Mouse (Mus musculus) layer of hippocampus, postnatal 14 days (tissue): ENCODE results near the gene Svs1. TPM values are rescaled to one million over a fixed set of nuclear protein-coding genes. Genes with fewer than 3 reads are reported as not detected.

ENCODE experiments used
- DNase-seq, 2 experiments: peaks; one replicate each; pipeline ENCODE4 v3.0.0; 2021 to 2022; ENCODE audit warnings: low spot score in 2 of 2, mixed read lengths in 1 of 2
- total RNA-seq, 2 experiments: library from RNA; stranded (reverse); gene quantifications; 2 replicates each; pipeline ENCODE4 v1.2.3; 2021

The Svs1 gene
- total RNA-seq, 2 experiments from 2014 or later = not detected

DNA sequence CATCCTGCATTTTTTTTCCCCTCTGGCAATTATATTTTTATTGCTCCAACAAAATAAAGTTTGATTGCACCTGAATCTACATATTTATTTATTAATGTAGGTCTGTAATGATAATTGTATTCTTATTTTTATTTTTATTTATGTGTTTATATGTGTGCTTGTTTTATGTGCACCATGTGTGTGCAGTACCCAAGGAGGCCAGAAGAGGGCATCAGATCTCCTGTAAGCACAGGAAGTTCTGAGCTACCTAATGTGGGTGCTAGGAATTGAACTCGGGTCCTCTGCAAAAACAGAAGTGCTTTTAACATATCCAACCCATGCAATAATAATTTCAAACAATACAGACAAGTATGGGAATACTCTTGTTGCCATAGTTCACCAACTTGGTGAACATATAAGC, 23.0 kb downstream of the Svs1 start:
- no peak for DNase-seq

DNA sequence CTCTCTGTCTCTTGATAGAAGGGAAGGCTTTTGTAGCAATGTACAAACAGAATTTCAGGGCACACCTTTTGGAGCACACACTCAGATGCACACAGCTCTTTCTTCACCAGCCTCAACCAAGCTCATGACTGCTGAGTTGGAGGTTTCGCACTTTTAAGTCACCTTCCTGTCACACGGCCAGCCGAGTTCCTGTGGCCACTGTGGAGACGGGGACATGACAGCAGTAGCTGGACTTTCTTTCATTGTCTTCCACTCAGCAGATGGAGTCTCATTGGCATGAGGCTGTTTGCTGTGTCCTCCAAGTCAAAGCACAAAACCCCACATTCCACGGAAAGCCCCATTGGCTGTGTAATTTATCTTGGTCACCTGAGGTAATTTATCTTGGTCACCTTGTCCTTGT, 24.5 kb downstream of the Svs1 start:
- DNase-seq = no peak

DNA sequence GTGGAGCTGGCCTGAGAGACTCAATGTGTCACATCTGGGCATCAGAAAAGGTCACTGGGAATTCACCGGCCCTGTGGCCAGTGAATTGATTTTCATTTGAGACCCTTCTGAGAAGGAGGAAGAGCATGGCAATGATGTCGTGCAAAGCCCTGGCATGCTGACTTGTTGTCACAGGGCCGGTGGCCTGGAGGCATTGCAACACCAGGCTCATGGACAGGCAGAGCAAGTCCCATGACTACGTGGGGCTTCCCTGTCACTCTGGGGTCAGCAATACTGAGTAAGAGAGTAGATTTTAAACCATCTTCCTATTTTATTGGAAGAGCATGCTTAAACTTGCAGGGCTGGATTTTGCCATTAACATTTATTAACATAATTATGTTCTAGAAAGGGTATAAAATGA, 26.4 kb downstream of the Svs1 start:
- no peak for DNase-seq

DNA sequence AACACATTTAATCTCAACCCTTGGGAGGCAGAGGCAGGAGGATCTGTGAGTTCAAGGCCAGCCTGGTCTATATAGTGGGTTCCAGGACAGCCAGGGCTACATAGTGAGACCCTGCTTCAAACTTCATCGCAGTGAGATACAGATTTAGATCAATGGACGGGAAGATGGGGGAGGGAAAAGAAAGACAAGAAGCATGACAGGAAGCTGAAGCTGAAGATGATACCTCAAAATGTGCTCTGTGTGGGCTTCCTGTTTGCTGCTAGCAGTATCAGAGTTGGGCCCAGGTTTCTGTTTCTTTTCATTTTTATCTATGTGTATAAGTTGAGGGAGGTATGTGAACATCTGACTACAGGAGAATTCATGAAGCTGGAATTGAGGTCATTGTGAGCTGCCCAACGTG, 26.8 kb downstream of the Svs1 start:
- no peak for DNase-seq

DNA sequence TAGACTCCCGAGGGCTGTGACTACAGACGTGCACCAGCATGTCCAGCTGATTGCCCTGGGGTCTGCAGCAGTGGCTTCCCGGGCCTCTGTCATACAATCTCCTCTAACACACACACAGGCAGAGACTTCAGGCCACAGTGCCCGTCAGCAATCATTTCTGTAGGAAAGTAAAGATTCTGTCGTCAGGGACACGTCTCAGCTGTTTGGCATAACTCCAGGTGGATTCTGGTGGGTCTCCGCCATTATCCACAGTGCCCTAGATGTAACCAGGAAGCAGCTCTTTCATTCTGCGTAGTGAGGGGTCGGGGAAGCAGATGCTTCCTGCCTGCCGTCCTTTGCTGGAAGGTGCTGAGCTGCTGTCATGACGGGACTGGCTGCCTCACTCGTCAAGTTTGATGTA, 30.5 kb downstream of the Svs1 start:
- DNase-seq = no peak

DNA sequence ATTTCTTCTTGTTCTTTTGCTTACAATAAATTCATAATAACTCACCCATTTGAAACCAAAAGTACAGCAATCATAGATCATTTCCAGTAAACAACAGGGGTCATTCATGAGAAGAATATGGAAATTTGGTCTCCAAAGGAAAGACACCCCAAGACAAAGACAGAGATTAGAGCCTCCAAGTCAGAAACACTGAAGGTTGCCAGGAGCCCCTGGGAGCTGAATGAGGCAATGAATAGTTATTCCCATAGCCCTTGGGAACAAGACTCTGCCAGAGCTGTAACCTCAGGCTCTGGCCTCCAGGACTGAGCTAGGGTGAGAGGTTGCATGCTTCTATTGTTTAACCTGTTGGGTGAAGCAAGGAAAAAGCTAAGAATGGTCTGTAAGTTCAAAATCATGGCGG, 32.7 kb downstream of the Svs1 start:
- no peak for DNase-seq

DNA sequence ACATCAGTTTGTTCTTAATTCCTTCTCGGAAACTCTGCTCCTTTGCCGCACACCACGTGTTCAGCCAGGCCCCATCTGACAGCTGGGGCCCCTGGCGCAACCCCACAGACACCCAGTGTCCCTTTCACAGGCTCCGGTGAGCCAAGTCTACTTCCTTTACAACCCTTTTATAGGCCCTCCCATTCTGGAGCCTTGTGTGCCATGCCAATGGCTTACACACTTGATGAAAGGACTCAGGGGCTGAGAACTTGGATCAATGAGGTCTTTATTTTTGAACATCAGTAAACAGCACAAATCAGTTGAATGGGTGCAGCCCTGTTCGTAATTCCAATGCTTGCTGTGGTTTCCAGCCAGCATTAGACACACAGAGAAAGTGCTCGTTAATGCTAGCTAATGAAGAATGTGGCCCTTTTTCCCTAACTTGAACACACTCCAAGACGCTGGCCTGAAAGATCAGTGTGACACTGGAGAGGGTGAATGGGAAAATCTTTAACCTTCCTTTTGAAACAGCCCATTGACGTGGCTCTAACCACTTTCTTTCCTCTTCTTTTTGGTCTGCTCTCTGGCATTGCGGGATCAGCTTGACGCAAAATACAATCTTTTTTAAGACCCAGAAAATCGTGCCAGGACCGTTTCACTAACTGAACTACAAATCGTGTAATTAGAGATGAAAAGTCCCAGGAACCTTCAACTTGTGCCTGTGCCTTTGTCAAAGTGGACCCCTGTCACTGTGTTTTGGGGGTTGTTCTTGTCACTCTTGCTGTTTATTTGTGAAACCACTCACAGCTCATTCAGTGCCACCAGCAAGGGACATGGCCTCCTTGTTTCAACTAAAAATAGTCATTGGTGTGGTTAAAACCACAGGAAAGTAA, 34.7 kb downstream of the Svs1 start:
- DNase-seq = peak; percentile 45 to 89

DNA sequence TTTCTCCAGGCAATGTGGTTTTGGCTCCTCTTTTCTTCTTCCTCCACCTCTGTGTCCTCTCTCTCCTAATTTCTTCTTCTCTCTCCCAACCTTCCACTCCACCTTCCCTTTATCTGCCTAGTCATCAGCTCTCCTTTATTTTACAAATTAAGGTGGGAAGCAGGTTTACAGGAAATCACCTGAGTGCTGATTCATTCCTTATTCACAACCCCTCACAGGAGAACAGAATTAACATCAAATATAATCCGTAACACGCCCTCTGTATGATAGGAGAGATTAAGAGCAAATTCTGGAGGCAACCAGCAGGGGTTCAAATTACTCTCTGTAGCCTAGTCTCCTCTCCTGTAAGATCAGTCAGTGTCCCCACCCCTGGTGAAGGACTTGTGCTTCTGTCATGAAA, 35.7 kb downstream of the Svs1 start:
- no peak for DNase-seq

DNA sequence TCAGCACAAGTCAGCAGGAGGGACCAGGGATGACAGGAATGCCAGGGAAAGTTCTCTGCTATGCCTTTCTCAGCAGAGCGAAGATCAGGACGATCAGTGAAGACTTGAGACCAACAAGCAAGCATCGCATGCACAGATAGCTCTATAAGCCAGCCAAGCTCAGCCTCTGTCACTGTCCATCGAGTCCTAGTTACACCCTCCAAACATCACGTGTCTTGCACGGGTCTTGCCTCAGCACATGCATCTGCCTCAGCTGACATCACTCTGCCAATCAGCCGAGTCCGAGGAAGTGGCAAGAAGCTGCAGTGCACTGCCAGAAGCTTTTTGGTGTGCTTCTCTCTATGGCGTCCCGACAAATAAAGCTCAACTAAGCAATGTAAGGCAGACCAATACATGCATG, 36.7 kb downstream of the Svs1 start:
- DNase-seq = no peak

DNA sequence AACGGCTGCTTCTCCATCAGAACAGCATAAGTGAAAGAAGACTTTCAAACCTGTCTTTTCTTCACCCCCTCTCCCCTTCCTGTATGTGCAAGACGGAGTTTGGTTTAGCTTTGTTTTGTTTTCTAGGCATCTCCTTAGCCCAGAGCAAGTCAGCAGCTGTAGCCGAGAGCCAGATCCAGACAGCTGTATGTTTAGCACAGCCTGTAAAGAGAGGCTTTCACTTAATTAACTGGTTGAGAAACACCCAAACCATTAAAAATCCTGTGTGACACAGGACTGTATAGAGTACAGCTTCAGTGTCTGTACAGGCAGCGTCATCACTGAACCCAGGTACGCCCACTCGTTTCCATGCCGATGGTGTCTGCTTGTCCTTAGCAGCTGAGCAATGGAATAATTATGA, 38.6 kb downstream of the Svs1 start:
- no peak for DNase-seq

DNA sequence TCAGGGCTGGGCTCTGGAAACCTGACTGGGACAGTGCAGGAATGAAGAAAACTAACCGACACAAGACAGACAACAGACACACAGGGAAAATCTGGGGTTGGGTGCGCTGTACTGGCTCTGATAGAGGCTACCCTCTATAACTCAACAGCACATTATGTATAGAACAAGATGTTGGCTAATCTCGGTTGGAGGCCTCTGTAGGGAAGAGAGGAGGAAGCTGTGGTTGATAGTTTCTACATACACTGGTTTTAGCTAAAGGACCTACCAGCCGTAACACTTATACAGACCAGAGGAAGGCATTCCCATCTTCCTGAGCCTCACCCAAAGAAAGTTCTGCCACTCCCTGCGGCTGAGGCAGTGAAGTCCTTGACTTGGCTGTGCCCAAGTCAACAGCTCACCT, 39.8 kb downstream of the Svs1 start:
- no peak for DNase-seq

DNA sequence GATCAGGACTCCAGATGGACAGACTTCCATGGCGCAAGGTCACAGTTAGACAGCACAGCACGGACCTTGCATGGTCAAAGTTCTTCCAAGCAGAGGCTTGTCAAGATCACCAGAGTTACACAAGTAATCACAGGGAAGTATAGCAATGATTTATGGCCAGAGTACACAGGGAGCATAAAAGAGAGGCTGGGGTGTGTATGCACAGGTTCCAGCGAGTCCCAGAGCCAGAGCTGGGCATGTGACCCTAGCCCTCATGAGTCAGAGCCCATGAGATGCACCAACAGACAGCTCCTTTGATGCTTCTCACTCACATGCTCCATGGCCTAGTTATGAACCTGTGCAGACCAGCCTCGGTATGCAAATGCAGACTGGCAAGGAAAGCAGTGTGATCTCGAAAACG, 41.4 kb downstream of the Svs1 start:
- DNase-seq = no peak

DNA sequence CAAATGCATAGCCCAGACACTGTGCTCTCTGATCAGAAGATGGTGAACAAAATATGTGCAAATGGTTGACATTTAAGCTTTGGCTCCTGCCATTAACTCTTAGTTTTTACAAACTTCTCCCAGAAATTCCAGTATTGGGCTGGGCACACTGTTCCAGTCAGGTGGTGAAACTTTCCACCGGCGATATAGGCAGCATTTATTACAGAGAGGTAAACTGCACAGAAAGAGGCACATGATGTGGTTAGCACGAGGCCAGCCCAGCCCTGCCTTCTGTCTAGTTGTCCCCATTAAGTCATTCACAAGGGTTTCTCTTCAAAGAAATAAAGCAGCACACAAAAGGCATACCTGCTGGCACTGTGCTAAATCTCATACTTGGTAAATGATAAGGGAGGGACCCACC, 42.0 kb downstream of the Svs1 start:
- DNase-seq = no peak

DNA sequence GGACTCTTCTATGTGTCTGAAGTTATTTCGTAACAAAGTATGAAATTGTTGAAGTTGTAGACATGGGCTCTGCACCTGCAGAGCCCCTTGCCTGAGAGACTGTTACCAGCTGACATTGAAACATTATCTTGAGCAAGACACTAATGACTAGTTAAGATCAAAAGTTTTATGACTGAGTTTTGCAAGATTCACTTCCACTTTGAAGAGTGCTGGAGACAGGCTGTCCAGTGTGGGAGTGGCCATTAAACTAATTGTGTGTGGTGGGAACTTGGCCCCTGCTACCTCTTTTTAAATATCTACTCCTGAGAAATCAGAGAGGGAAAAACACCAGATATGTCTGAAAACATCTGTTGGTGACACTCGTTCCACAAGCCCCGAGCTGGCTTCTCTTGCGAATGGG, 44.6 kb downstream of the Svs1 start:
- no peak for DNase-seq

DNA sequence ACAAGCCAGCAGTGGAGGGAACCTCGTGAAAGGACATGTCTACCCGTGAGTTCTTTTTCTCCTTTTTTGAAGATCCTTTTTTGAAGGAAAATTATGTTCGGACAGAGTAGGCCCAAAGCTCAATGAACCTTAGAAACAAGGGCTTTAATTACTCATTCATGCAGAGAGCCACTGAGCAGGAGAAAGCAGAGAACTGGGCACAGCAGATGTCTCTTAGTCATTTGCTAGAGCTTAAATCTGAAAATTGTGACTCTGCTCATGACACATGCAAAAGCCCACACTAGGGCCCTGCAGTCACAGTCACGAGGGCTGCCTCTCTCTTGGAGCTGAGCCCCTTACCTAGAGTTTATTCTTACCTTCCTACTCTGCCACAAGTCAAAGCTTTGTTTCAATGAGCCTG, 46.1 kb downstream of the Svs1 start:
- no peak for DNase-seq

DNA sequence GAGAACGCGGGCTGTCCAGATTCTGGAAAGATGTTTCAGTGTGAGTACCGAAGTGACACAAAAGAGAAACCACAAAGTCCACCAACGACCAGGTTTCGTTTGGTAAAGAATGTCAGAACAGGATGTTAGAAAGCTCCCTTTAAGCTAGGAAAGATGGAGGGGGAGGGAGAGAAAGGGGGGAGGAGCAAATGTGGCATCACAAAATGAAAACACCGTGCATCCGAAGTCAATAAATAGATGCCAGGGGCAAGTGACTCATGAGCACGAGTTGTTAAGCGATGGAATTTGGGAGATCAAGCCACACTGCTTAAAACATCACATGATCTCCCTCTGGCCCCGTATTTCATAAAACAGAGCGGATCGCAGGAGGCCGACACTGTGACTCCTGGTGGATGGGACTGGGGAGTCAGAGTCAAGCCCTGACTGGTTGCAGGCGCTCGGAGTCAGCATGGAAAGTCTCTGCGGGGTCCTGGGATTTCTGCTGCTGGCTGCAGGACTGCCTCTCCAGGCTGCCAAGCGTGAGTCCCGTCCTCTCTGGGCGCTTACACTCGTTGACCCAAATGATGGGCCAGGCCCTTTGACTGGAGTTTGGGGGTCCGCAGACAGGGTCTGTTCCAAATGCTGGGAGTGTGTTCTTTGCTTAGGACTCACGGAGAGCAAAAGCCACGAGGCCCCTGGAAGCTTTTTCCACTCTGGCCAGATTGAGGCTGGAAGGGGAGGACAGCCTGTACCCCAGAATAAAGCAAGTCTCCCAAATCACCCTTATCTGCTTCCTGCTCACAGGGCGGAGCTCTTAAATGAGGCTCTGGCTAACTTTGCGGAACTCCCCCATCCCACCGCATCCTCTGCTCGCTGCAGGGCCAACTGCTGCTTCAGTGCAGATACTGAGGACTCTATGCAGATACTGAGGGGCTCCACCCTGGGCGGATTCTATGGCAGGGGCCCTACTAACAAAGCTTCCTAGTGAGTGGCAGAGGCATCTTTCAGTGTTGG, 49.9 kb downstream of the Svs1 start, which contains the start of gene Gpnmb:
Gene Gpnmb, plus strand, starts transcription at position 272 of the 993 bp plus-strand sequence.
- DNase-seq = no peak

DNA sequence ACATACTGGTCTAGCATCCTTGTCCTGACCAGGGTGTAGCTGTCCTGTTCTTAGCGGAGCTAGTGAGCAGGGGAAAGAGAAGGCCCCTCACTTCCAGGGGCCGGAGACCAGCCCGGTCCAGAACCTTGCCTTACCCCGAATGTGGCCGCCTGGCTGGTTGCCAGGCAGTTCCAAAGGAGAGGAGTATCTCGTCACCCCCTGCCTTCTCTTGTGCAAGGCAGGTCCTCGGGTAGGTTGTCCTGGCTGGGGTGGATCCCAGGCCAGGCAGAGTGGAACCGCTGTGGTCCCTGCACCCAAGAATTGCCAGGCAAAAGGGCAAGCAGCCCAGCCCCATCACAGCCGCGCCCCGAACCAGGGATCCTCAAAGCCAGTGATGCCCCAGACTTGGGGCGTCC, 50.6 kb downstream of the Svs1 start:
- DNase-seq = no peak

DNA sequence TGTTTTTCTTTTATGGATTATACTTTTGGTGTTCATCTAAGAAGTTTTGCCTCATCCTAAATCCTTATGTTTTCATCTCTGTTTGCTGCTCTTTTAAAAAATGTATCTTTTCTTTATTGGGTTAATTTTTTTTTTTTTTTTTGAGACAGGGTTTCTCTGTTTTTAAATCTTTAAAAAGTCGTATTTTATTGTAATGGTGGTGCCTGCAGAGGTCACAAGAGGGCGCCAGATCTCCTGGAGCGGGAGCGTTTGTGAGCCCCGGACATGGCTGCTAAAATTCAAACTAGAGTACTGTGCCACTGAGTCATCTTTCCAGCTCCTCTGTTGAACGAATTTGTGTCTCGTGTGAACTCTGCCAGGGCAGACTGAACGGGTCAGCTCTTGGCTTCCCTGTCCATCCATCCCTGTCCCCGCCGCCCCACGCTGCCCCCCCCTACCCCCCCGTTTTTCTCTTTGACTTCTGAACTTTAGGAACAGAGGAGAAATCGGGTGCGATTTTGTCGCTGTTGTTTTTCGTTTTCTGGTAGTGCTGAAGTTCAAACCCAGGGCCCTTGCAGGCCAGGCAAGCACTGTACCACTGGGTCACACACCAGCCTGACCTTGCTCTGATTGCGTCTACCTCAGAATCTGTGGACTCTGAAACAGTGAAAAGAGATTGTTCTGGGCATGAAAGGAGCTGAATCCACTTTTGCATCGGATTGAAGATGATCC, 53.0 kb downstream of the Svs1 start:
- DNase-seq = peak; percentile 43 to 57
